Mouse (Mus musculus) cerebellum, postnatal 36 days (tissue): Measurements from ENCODE around the gene Pfas.

Source experiments
- DNase-seq, 2 experiments: peaks; one replicate each; pipeline ENCODE4 v3.0.0; 2021 to 2022; ENCODE audit warnings: mixed read lengths in 2 of 2

Pfas gene

GRCm38 (mm10) chr11:69008182-69009121, at the start of gene Pfas:
Pfas (minus strand) TSS chr11:69008460.
- DNase-seq = peak; percentile 96

GRCm38 (mm10) chr11:69053848-69054247, 45.6 kb upstream of the Pfas start:
- no peak for DNase-seq

GRCm38 (mm10) chr11:69052824-69053421, 44.7 kb upstream of the Pfas start:
- DNase-seq = no peak

- DNase-seq = no peak
Observed at GRCm38 (mm10) chr11:69051771-69052170, 43.5 kb upstream of the Pfas start.

DNA sequence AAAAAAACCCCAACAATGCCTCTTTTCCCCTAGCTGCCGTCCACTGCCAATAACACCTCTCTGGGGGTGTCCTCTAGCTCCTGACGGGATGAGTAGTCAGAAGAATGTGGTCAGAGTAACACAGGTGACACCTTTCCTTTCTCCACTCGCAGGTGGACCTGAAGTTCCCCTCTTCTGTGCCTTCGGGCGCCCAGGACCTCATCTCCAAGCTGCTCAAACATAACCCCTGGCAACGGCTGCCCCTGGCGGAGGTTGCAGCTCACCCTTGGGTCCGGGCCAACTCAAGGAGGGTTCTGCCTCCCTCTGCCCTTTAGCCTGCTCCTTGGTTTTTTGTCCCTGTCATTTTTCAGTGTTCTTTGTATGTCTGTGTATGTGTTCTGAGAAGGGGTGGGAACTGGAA, 42.5 kb upstream of the Pfas start:
- DNase-seq = no peak

- DNase-seq = no peak
Observed at GRCm38 (mm10) chr11:69048151-69048550, 39.9 kb upstream of the Pfas start.

GRCm38 (mm10) chr11:69047592-69047991, 39.3 kb upstream of the Pfas start:
- no peak for DNase-seq

DNA sequence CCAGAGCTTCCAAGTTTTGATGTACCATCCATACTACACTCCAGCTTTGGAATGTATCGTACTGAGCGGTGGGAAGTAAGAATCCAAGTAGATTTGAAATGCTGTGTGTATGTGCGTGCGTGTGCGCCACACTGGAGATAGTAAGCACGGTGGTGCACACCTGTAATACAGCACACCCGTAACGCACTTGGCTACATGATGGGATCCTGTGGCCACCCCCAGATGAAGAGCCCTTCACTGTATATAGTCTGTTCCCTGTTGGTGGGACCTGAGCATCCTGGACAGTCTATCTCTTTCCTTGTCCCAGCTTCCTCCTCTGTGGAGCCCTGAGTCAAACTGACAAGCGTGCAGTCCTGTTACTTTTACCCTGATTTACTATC, 38.1 kb upstream of the Pfas start:
- DNase-seq = no peak

DNA sequence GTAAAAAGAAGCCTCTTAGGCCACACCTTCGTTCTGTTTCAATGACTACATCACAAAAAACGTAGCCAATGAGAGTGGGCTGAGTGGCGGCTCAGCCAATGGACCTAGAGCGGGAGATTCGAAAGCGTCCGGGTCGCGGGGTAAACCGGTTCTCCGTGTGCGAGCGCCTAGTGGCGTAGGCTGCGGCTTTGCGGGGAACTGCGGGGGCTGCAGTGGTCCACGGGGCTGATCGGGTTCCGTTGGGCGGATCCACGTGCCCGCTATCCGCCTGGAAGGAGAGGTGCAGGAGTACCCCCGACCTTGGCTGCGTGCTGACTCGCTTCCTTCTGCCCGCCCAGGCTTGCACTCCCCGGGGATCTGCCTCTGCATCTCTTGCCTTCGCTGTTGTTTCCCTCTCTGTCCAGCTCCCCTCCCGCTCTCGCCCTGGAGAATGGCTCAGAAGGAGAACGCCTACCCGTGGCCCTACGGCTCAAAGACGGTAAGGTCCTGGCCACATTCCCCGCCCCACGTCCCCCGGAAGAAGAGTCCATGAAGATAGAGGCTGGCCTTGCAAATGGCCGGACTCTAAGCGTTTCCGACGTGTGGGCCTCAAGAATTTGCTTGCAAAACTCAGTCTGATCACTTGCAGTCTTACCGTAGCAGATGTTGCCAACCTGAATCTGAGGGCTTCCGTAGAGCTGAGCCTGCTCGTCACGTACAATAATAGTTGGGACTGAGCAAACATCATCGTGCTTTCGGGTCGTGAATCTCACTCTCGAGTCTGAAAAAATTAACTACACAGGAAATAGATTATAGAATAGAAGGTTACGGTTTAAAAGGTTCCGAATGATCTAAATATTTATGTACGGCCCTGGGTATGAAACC, 37.5 kb upstream of the Pfas start, which contains the start of gene Aurkb:
TSS of gene Aurkb (plus strand) at position 117 of the 864 bp plus-strand sequence.
- peak; percentile 70 to 76 for DNase-seq

GRCm38 (mm10) chr11:69038173-69038572, 29.9 kb upstream of the Pfas start:
- DNase-seq = no peak

GRCm38 (mm10) chr11:69037231-69038061, 29.2 kb upstream of the Pfas start:
- peak; percentile 81 to 94 for DNase-seq

- peak; percentile 87 to 97 for DNase-seq
Observed at GRCm38 (mm10) chr11:69036486-69037230, 28.4 kb upstream of the Pfas start.

GRCm38 (mm10) chr11:69035849-69036248, 27.6 kb upstream of the Pfas start:
- DNase-seq = peak; percentile 89 to 91

GRCm38 (mm10) chr11:69035411-69035810, 27.2 kb upstream of the Pfas start:
- DNase-seq = peak in 1 of 2 experiments; percentile 23

GRCm38 (mm10) chr11:69034585-69034984, 26.3 kb upstream of the Pfas start:
- DNase-seq = no peak

GRCm38 (mm10) chr11:69033552-69033951, 25.3 kb upstream of the Pfas start:
- no peak for DNase-seq

GRCm38 (mm10) chr11:69028805-69029204, 20.5 kb upstream of the Pfas start:
- DNase-seq = no peak

DNA sequence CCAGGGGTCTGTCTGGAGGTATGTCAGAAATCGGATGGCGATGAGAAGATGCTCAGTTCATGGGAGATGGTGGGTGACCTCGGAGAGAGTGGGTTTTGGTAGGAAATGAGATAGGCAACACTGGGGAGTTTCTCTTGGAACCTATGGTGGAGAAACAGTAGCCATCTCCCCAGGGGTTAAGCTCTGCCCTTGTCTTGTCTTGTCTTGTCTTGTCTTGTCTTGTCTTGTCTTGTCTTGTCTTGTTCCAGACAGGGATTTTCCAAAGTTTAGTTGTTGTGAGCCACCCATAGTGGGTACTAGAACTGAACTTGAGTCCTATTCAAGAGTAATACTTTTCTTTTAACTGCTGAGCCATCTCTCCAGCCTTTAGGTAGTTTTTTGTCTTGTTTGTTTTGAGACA, 18.3 kb upstream of the Pfas start:
- DNase-seq = no peak

DNA sequence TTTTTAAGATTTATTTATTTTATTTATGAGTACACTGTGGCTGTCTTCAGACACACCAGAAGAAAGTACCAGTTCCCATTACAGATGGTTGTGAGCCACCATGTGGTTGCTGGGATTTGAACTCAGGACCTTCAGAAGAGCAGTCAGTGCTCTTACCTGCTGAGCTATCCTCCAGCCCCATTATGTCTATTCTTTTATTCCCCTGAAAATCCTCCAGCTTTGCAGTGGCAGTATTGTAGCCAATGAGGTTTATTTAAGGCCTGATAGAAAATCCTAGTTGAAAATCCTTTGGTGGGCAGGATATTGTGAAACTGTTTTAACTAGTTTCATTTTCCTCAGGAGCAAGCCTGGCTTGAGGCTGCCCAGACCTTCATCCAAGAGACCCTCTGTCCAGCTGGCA, 12.4 kb upstream of the Pfas start:
- DNase-seq = no peak

GRCm38 (mm10) chr11:69016755-69017154, 8.5 kb upstream of the Pfas start:
- DNase-seq = no peak
